Mouse (Mus musculus) heart, adult 2 months (tissue): ENCODE results near the gene Zmynd8. TPM values are rescaled to one million over a fixed set of nuclear protein-coding genes. Genes with fewer than 3 reads are reported as not detected.

Source experiments
- DNase-seq, 2 experiments: peaks; one replicate each; pipeline ENCODE4 v3.0.0; 2021
- H3K27ac ChIP-seq: fragments of 200-600 bp; 2 replicates; pipeline ENCODE4 v1.8.1; 2022
- H3K27me3 ChIP-seq: fragments of 200-500 bp; 2 replicates; pipeline ENCODE4 v1.6.1; 2012; ENCODE audit warnings: mild to moderate bottlenecking, low read length, inconsistent platforms, mixed read lengths; ENCODE audit not compliant: control insufficient read depth, insufficient read depth
- H3K36me3 ChIP-seq: fragments of 200-500 bp; 2 replicates; pipeline ENCODE4 v1.6.1; 2012; ENCODE audit warnings: low read length, inconsistent platforms; ENCODE audit not compliant: control insufficient read depth, insufficient read depth
- H3K4me1 ChIP-seq: fragments of 200-500 bp; 2 replicates; pipeline ENCODE4 v1.6.1; 2011; ENCODE audit warnings: low read length; ENCODE audit not compliant: control insufficient read depth, insufficient read depth
- H3K4me3 ChIP-seq: fragments of 200-600 bp; 2 replicates; pipeline ENCODE4 v1.8.1; 2022
- H3K79me2 ChIP-seq: fragments of 200-500 bp; replicated peaks from 2 replicates; pipeline ENCODE4 v1.6.1; 2012; ENCODE audit warnings: mild to moderate bottlenecking, inconsistent platforms, low read length, moderate library complexity, mixed read lengths; ENCODE audit not compliant: control insufficient read depth, insufficient read depth
- H3K9ac ChIP-seq: fragments of 200-500 bp; 2 replicates; pipeline ENCODE4 v1.6.1; 2012; ENCODE audit warnings: low read depth, mild to moderate bottlenecking, control low read depth, inconsistent platforms, low read length, mixed read lengths
- CTCF ChIP-seq: fragments of 200-600 bp; IDR thresholded peaks from 2 replicates; pipeline ENCODE4 v1.8.1; 2022; ENCODE audit warnings: antibody characterized with exemption, mild to moderate bottlenecking, moderate library complexity
- EP300 ChIP-seq: fragments of 200-500 bp; IDR thresholded peaks from 2 replicates; pipeline ENCODE4 v1.6.1; 2011; ENCODE audit warnings: low read depth, low read length, control low read depth; ENCODE audit not compliant: insufficient read depth
- POLR2A ChIP-seq: fragments of 200-500 bp; IDR thresholded peaks from 2 replicates; pipeline ENCODE4 v1.6.1; 2011; ENCODE audit warnings: mild to moderate bottlenecking, low read depth, low read length, control low read depth; ENCODE audit not compliant: insufficient read depth
- WGBS: fragments of 180-500 bp; shearing (Covaris S2); methylation state at CpG from one replicate; pipeline ENCODE4 v1.1.7; 2018; 5-methylcytosine and 5-hydroxymethylcytosine counted together
- intact Hi-C: fragments of 180-260 bp; cut with DNase I; formaldehyde crosslinking; loops from one replicate; pipeline ENCODE4 v1.15.1; 2025
- polyA plus RNA-seq: library from polyadenylated mRNA; depleted of rRNA; stranded (reverse); fragments of >200 nt; gene quantifications from 2 replicates; pipeline ENCODE4 v1.2.3, GENCODE M21; 2012
- total RNA-seq, 2 experiments: library from RNA; stranded (reverse); gene quantifications; 2 replicates each; pipeline ENCODE4 v1.2.3; 2021

Gene Zmynd8
- total and polyA plus RNA-seq, 3 experiments: 20.4 to 47.2 (median 44.4) TPM

- H3K27ac ChIP-seq: peak overlapping the region; percentile 63
- peaks cover 17% of the 10 kb centered on the region for H3K4me1 ChIP-seq
- no peak overlapping the region for H3K4me3 ChIP-seq
- no peaks in the 10 kb centered on the region for H3K27me3 ChIP-seq
- intact Hi-C loops: no loop called here
- TF ChIP-seq EP300 (peak; percentile 85), POLR2A (0 out of 2 replicates have a peak, but pooled peaks have one; percentile 23), CTCF (no peak)
- H3K79me2 ChIP-seq: no peaks in the 10 kb centered on the region
- no peak overlapping the region for H3K9ac ChIP-seq
- WGBS: 55% methylated on average over 6 of the region's 6 CpGs
- DNase-seq: peak in 1 of 2 experiments; percentile 42
- H3K36me3 ChIP-seq: peaks cover 14% of the 10 kb centered on the region
Observed at GRCm38 (mm10) chr2:165843350-165843749, 55.5 kb downstream of the Zmynd8 start.

GRCm38 (mm10) chr2:165842241-165842640 lies 56.6 kb downstream of the Zmynd8 start:
- no peak overlapping the region for H3K27ac ChIP-seq
- DNase-seq: no peak
- peaks cover 17% of the 10 kb centered on the region for H3K4me1 ChIP-seq
- TF ChIP-seq EP300: no peak
- no peak for TF ChIP-seq CTCF
- no peak for TF ChIP-seq POLR2A
- intact Hi-C loops: no loop called here
- no peak overlapping the region for H3K9ac ChIP-seq
- peaks cover 14% of the 10 kb centered on the region for H3K36me3 ChIP-seq
- H3K79me2 ChIP-seq: no peaks in the 10 kb centered on the region
- H3K27me3 ChIP-seq: no peaks in the 10 kb centered on the region
- no peak overlapping the region for H3K4me3 ChIP-seq
- 90% methylated on average over 10 of the region's 10 CpGs for WGBS

GRCm38 (mm10) chr2:165841805-165842204 lies 57.0 kb downstream of the Zmynd8 start:
- WGBS: 75% methylated on average over 6 of the region's 6 CpGs
- H3K79me2 ChIP-seq: no peaks in the 10 kb centered on the region
- DNase-seq: no peak
- H3K36me3 ChIP-seq: peaks cover 11% of the 10 kb centered on the region
- no peak overlapping the region for H3K9ac ChIP-seq
- intact Hi-C loops: no loop called here
- no peak overlapping the region for H3K4me3 ChIP-seq
- H3K27ac ChIP-seq: no peak overlapping the region
- TF ChIP-seq EP300 (no peak), CTCF (no peak), POLR2A (no peak)
- no peaks in the 10 kb centered on the region for H3K27me3 ChIP-seq
- peaks cover 16% of the 10 kb centered on the region for H3K4me1 ChIP-seq

GRCm38 (mm10) chr2:165840852-165841251 lies 58.0 kb downstream of the Zmynd8 start:
- H3K27me3 ChIP-seq: no peaks in the 10 kb centered on the region
- no peak overlapping the region for H3K4me3 ChIP-seq
- TF ChIP-seq CTCF (no peak), POLR2A (no peak), EP300 (no peak)
- no peak for DNase-seq
- peaks cover 4% of the 10 kb centered on the region for H3K36me3 ChIP-seq
- no peak overlapping the region; the same call in 1 of the 2 replicates for H3K27ac ChIP-seq
- H3K4me1 ChIP-seq: peaks cover 8% of the 10 kb centered on the region
- WGBS: 92% methylated on average over 7 of the region's 7 CpGs
- intact Hi-C loops: no loop called here
- no peaks in the 10 kb centered on the region for H3K79me2 ChIP-seq
- H3K9ac ChIP-seq: no peak overlapping the region

GRCm38 (mm10) chr2:165839317-165839652 lies 59.5 kb downstream of the Zmynd8 start:
- 34% methylated on average over 2 of the region's 2 CpGs for WGBS
- DNase-seq: no peak
- intact Hi-C loops: no loop called here
- Histone ChIP-seq H3K27ac (no peak overlapping the region), H3K4me1 (peaks cover 3% of the 10 kb centered on the region), H3K27me3 (no peaks in the 10 kb centered on the region), H3K79me2 (no peaks in the 10 kb centered on the region), H3K36me3 (peaks cover 2% of the 10 kb centered on the region; the same call in 1 of the 2 replicates), H3K4me3 (no peak overlapping the region), H3K9ac (no peak overlapping the region)
- TF ChIP-seq CTCF: no peak
- no peak for TF ChIP-seq EP300
- TF ChIP-seq POLR2A: no peak

- no peak overlapping the region for H3K27ac ChIP-seq
- no peak overlapping the region for H3K4me3 ChIP-seq
- intact Hi-C loops: no loop called here
- H3K9ac ChIP-seq: no peak overlapping the region
- no peak for TF ChIP-seq CTCF
- TF ChIP-seq EP300: no peak
- TF ChIP-seq POLR2A: no peak
- H3K4me1 ChIP-seq: peaks cover 3% of the 10 kb centered on the region
- WGBS: 90% methylated on average over 23 of the region's 23 CpGs
- no peak for DNase-seq
- H3K79me2 ChIP-seq: no peaks in the 10 kb centered on the region
- H3K36me3 ChIP-seq: no peaks in the 10 kb centered on the region
- no peaks in the 10 kb centered on the region for H3K27me3 ChIP-seq
Observed at GRCm38 (mm10) chr2:165838606-165839316, 60.1 kb downstream of the Zmynd8 start.
